Mouse (Mus musculus): ENCODE measurements around the gene Nrm. TPM values are rescaled to one million over a fixed set of nuclear protein-coding genes. Genes with fewer than 3 reads are reported as not detected.
"Not testable (repeated sequence)": the region's sequence is repeated elsewhere in the genome, so short reads cannot be mapped to it uniquely, and the experiment has no call there.

The Nrm gene
- polyA plus RNA-seq, 1 experiment from 2014 or later: 22.6 TPM

- Histone ChIP-seq H3K27ac (replicated peaks) (peak overlapping the region; percentile 98), H3K4me2 (peak overlapping the region; percentile 77), H3K4me1 (replicated peaks) (peaks cover 56% of the 10 kb centered on the region), H3K27me3 (no peaks in the 10 kb centered on the region), H3K4me3 (peak overlapping the region; percentile 84), H3K9ac (peak overlapping the region; percentile 96), H3K9me3 (no peaks in the 10 kb centered on the region), H3K36me3 (peaks cover 34% of the 10 kb centered on the region)
- no peak for ATAC-seq (ENCODE audit: low FRiP score, low read depth)
- 6% methylated on average over 24 of the region's 24 CpGs for WGBS
Measured at GRCm38 (mm10) chr17:35836178-35836965, 24.7 kb upstream of the Nrm start.

GRCm38 (mm10) chr17:35836991-35837422 lies 24.1 kb upstream of the Nrm start:
- Histone ChIP-seq H3K9me3 (no peaks in the 10 kb centered on the region), H3K36me3 (peaks cover 31% of the 10 kb centered on the region), H3K9ac (peak overlapping the region; percentile 96), H3K4me3 (peak overlapping the region; percentile 84), H3K27me3 (no peaks in the 10 kb centered on the region), H3K4me1 (replicated peaks) (peaks cover 57% of the 10 kb centered on the region), H3K27ac (replicated peaks) (peak overlapping the region; percentile 98), H3K4me2 (peak overlapping the region; percentile 77)
- under 1% methylated on average over 25 of the region's 25 CpGs for WGBS
- ATAC-seq (ENCODE audit: low FRiP score, low read depth): peak; percentile 13

- H3K36me3 ChIP-seq: peaks cover 29% of the 10 kb centered on the region
- H3K9ac ChIP-seq: peak overlapping the region; percentile 96
- peak overlapping the region; percentile 84 for H3K4me3 ChIP-seq
- no peaks in the 10 kb centered on the region for H3K9me3 ChIP-seq
- peaks cover 62% of the 10 kb centered on the region for H3K4me1 ChIP-seq (replicated peaks)
- WGBS: 0% methylated on average over 18 of the region's 18 CpGs
- peak overlapping the region; percentile 77 for H3K4me2 ChIP-seq
- peak overlapping the region; percentile 98 for H3K27ac ChIP-seq (replicated peaks)
- no peak for ATAC-seq (ENCODE audit: low FRiP score, low read depth)
- H3K27me3 ChIP-seq: no peaks in the 10 kb centered on the region
Measured at GRCm38 (mm10) chr17:35837487-35837886, 23.6 kb upstream of the Nrm start.

DNA sequence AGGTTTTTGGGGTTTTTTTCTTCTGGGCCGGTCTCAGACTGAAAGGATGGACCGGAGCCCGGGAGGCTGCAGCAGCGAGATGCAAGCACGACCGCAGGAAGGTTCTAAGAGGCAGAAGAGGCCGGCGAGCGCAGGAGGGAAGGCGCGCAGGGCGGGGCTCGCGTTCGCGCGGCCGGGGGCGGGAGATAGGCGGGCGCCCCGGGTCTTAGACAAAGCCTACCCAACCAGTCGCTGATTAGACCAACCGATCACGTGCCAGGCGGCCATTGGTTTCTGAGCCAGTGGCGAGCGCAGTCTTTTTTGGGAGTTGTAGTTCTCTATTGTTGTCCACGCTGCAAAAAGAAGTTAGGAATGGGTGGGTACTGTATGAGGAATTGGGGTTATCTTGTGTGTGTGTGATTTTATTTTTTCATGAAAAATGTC lies 23.0 kb upstream of the Nrm start, which contains the start of gene Tubb5:
Tubb5 (minus strand) TSS at position 185 of the 423 bp plus-strand sequence.
- Histone ChIP-seq H3K36me3 (peaks cover 28% of the 10 kb centered on the region), H3K4me3 (peak within 1 kb of the TSS; percentile 84), H3K4me2 (peak within 1 kb of the TSS; percentile 77), H3K4me1 (replicated peaks) (peaks cover 63% of the 10 kb centered on the region), H3K27me3 (no peaks in the 10 kb centered on the region), H3K9ac (peak within 1 kb of the TSS; percentile 96), H3K9me3 (no peaks in the 10 kb centered on the region), H3K27ac (replicated peaks) (peak within 1 kb of the TSS; percentile 98)
- peak; percentile 81 for ATAC-seq (ENCODE audit: low FRiP score, low read depth)
- WGBS: under 1% methylated on average over 29 of the region's 29 CpGs

DNA sequence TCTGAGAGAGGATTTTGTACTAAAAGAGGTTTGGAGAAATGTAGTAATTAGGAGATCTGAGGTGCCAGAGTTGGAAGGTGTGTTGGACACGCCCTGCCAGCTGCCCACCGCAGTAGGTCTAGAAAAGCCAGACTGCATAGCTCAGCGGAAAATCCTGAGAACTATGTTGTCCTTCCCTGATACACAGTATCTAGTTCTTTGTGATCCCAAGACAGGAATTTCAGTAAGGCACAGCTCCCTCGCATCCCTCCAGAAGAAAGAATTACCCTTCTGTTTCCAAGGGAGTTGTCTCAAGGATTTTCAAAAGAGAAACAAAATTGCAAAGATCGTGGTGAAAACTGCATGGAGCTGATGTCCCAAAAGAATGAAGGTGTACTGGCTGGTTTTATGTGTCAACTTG lies 22.5 kb upstream of the Nrm start:
- H3K9me3 ChIP-seq: no peaks in the 10 kb centered on the region
- H3K4me3 ChIP-seq: peak overlapping the region; percentile 84
- WGBS: 2% methylated on average over 5 of the region's 5 CpGs
- H3K27me3 ChIP-seq: no peaks in the 10 kb centered on the region
- peak overlapping the region; percentile 44 for H3K9ac ChIP-seq
- peak overlapping the region; percentile 98 for H3K27ac ChIP-seq (replicated peaks)
- H3K4me2 ChIP-seq: peak overlapping the region; percentile 77
- H3K4me1 ChIP-seq (replicated peaks): peaks cover 59% of the 10 kb centered on the region
- ATAC-seq (ENCODE audit: low FRiP score, low read depth): no peak
- peaks cover 24% of the 10 kb centered on the region for H3K36me3 ChIP-seq

DNA sequence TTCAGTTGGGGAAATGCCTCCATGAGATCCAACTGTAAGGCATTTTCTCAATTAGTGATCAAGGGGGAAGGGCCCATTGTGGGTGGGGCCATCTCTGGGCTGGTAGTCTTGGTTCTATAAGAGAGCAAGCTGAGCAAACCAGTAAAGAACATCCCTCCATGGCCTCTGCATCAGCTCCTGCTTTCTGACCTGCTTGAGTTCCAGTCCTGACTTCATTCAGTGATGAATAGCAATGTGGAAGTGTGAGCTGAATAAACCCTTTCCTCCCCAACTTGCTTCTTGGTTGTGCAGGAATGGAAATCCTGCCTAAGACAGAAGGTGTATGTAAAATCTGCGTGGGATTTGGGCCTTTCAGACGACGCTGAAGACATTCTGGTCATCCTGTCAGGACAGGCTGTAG lies 22.1 kb upstream of the Nrm start:
- ATAC-seq (ENCODE audit: low FRiP score, low read depth); H3K27me3 ChIP-seq; H3K9me3 ChIP-seq: not testable (repeated sequence)
- Histone ChIP-seq H3K4me1 (replicated peaks) (peaks cover 54% of the 10 kb centered on the region), H3K9ac (peak overlapping the region; percentile 44), H3K4me2 (peak overlapping the region; percentile 77), H3K27ac (replicated peaks) (peak overlapping the region; percentile 98), H3K4me3 (peak overlapping the region; percentile 84), H3K36me3 (peaks cover 20% of the 10 kb centered on the region)
- 57% methylated on average over 3 of the region's 3 CpGs for WGBS

GRCm38 (mm10) chr17:35840561-35840960 lies 20.6 kb upstream of the Nrm start:
- peaks cover 13% of the 10 kb centered on the region for H3K36me3 ChIP-seq
- 57% methylated on average over 14 of the region's 14 CpGs for WGBS

GRCm38 (mm10) chr17:35841076-35841950 lies 19.8 kb upstream of the Nrm start, which contains the start of gene Mdc1:
TSS of gene Mdc1 (plus strand) at chr17:35841515.
- no peaks in the 10 kb centered on the region for H3K9me3 ChIP-seq
- peak within 1 kb of the TSS; percentile 81 for H3K27ac ChIP-seq (replicated peaks)
- under 1% methylated on average over 59 of the region's 59 CpGs for WGBS

More at GRCm38 (mm10) chr17:35840561-35840960, 20.6 kb upstream of the Nrm start:
- Histone ChIP-seq H3K9ac (no peak overlapping the region; the same call in 1 of the 2 replicates), H3K9me3 (no peaks in the 10 kb centered on the region), H3K27ac (replicated peaks) (peak overlapping the region; percentile 81), H3K4me1 (replicated peaks) (peaks cover 39% of the 10 kb centered on the region), H3K27me3 (no peaks in the 10 kb centered on the region), H3K4me3 (peak overlapping the region; percentile 59), H3K4me2 (peak overlapping the region; percentile 63)
- no peak for ATAC-seq (ENCODE audit: low FRiP score, low read depth)

GRCm38 (mm10) chr17:35842006-35842405 lies 19.1 kb upstream of the Nrm start:
- Histone ChIP-seq H3K27ac (replicated peaks) (peak overlapping the region; percentile 79), H3K9me3 (no peaks in the 10 kb centered on the region), H3K4me1 (replicated peaks) (peaks cover 29% of the 10 kb centered on the region), H3K36me3 (peaks cover 16% of the 10 kb centered on the region), H3K27me3 (no peaks in the 10 kb centered on the region), H3K4me2 (peak overlapping the region; percentile 63), H3K9ac (peak overlapping the region; percentile 40), H3K4me3 (peak overlapping the region; percentile 59)
- 18% methylated on average over 11 of the region's 11 CpGs for WGBS
- ATAC-seq (ENCODE audit: low FRiP score, low read depth): no peak

More at GRCm38 (mm10) chr17:35841076-35841950, 19.8 kb upstream of the Nrm start, which contains the start of gene Mdc1:
- H3K4me1 ChIP-seq (replicated peaks): peaks cover 31% of the 10 kb centered on the region
- H3K9ac ChIP-seq: peak within 1 kb of the TSS; percentile 43
- H3K4me3 ChIP-seq: peak within 1 kb of the TSS; percentile 59
- no peaks in the 10 kb centered on the region for H3K27me3 ChIP-seq
- ATAC-seq (ENCODE audit: low FRiP score, low read depth): peak; percentile 95
- H3K4me2 ChIP-seq: peak within 1 kb of the TSS; percentile 63
- H3K36me3 ChIP-seq: peaks cover 14% of the 10 kb centered on the region

- no peak overlapping the region for H3K9ac ChIP-seq
- no peaks in the 10 kb centered on the region for H3K9me3 ChIP-seq
- no peak overlapping the region for H3K4me3 ChIP-seq
- ATAC-seq (ENCODE audit: low FRiP score, low read depth): no peak
- H3K27me3 ChIP-seq: no peaks in the 10 kb centered on the region
- peaks cover 29% of the 10 kb centered on the region for H3K4me1 ChIP-seq (replicated peaks)
- no peak overlapping the region for H3K4me2 ChIP-seq
- peaks cover 27% of the 10 kb centered on the region for H3K36me3 ChIP-seq
- WGBS: 94% methylated on average over 3 of the region's 3 CpGs
- H3K27ac ChIP-seq (replicated peaks): no peak overlapping the region
Measured at GRCm38 (mm10) chr17:35843514-35843913, 17.6 kb upstream of the Nrm start.

DNA sequence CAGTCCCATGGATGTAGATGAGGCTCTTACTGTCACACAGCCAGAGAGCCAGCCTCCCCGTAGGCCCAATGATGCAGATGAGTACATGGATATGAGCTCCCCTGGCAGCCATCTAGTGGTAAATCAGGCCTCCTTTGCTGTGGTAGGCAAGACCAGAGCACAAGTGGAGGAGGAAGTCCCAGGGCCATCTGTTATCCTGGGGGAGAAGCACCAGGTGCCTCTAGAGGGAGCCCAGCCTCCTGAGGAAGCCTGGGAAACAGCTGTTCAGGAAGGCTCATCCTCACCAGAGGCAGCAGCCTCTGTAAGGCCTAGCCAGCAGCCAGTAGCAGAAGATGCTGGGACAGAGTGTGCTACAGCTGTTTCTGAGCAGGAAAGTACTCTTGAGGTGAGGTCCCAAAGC lies 13.0 kb upstream of the Nrm start:
- Histone ChIP-seq H3K4me1 (replicated peaks) (no peaks in the 10 kb centered on the region), H3K27me3 (no peaks in the 10 kb centered on the region), H3K27ac (replicated peaks) (no peak overlapping the region), H3K36me3 (peaks cover 62% of the 10 kb centered on the region), H3K9me3 (no peaks in the 10 kb centered on the region), H3K9ac (no peak overlapping the region), H3K4me2 (no peak overlapping the region), H3K4me3 (no peak overlapping the region)
- ATAC-seq (ENCODE audit: low FRiP score, low read depth): no peak
- WGBS: 53% methylated on average over 1 of the region's 1 CpGs

All from hindbrain, embryonic 15.5 days (tissue).